Mouse (Mus musculus) embryonic fibroblast, embryonic 13.5 days (primary cell): ENCODE data around the gene Spag9. TPM values are rescaled to one million over a fixed set of nuclear protein-coding genes. Genes with fewer than 3 reads are reported as not detected.

Experiments
- H3K27ac ChIP-seq: 2 replicates; pipeline ENCODE4 v1.5.1; 2012; ENCODE audit warnings: low read length, control low read depth, inconsistent platforms; ENCODE audit not compliant: insufficient read depth
- H3K4me1 ChIP-seq: 2 replicates; pipeline ENCODE4 v1.6.1; 2011; ENCODE audit warnings: low read length; ENCODE audit not compliant: control insufficient read depth, insufficient read depth
- H3K4me3 ChIP-seq: 2 replicates; pipeline ENCODE4 v1.5.1; 2011; ENCODE audit warnings: mild to moderate bottlenecking, control low read depth, low read length; ENCODE audit not compliant: insufficient read depth
- CTCF ChIP-seq: IDR thresholded peaks from 2 replicates; pipeline ENCODE4 v1.5.1; 2011; ENCODE audit warnings: mild to moderate bottlenecking, control low read depth, low read length, moderate library complexity, borderline replicate concordance; ENCODE audit not compliant: insufficient read depth
- POLR2A ChIP-seq: IDR thresholded peaks from 2 replicates; pipeline ENCODE4 v1.6.1; 2011; ENCODE audit warnings: low read depth, mild to moderate bottlenecking, control low read depth, low read length, moderate library complexity
- polyA plus RNA-seq: library from polyadenylated mRNA; stranded (reverse); fragments of >200 nt; gene quantifications from 2 replicates; pipeline ENCODE4 v1.2.4, GENCODE M21; 2011; ENCODE audit warnings: low read depth; ENCODE audit not compliant: missing spikeins, insufficient read length

The Spag9 gene
- polyA plus RNA-seq, 1 experiment = 93.7 TPM

DNA sequence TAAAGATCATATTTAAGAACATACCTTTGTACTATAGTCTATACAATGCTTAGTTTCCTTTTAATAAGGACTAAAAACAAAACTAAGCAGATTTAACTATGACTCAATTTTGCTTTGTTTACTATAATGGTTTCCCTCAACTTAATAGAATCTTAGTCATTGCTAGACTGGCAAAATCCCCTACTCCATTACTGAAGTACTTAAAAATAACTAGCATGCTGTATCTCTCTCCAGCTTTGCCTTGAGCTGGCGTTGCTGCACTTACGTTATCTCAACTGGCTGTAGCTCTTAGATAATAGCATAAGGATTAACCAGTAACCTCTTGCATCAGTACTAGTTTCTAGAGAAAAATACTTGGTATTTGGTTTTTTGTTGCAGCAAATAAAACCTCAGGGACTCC is 117.9 kb downstream of the Spag9 start:
- Histone ChIP-seq H3K4me1 (no peaks in the 10 kb centered on the region), H3K27ac (no peak overlapping the region), H3K4me3 (no peak overlapping the region)
- TF ChIP-seq CTCF (no peak), POLR2A (no peak)

DNA sequence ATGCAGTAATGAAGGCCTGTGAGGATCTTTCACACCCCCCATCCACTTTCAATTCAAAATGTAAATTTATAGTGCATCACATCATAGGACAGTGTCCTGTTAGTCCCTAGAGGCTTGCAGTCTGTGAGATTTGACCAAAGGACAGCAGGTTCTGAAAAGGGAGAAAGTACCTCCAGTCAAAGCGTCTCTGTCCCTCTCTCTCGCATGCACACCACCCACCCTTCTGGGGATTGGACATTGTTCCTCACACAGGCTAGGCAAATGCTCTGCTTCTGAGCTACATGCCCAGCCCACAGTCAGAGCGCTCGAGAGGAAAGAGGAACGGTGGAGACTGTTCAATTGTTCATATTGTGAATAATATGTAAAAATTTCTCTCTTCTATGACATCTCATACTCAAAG is 119.5 kb downstream of the Spag9 start:
- H3K4me1 ChIP-seq = no peaks in the 10 kb centered on the region

DNA sequence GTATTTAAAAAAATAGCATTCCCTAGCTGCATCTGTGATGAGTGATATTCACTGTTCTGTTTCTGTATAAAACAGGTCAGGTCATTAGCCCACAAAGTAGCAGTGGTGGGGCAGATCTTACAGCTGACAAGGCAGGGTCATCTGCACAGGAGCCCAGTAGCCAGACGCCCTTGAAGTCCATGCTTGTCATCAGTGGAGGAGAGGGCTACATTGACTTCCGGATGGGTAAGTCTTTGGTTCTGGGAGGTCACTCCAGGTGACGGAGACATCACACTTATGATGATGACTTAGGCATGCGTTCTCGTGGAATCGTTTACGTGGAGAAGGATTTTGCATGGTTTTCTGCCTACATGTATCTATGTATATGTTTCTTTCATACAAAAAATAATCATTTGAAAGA is 120.8 kb downstream of the Spag9 start:
- no peak overlapping the region for H3K27ac ChIP-seq
- no peak for TF ChIP-seq CTCF
- no peak for TF ChIP-seq POLR2A
- H3K4me1 ChIP-seq = no peaks in the 10 kb centered on the region
- H3K4me3 ChIP-seq = no peak overlapping the region

More for the DNA sequence above, 119.5 kb downstream of the Spag9 start:
- H3K4me3 ChIP-seq = no peak overlapping the region
- TF ChIP-seq CTCF (no peak), POLR2A (no peak)
- no peak overlapping the region for H3K27ac ChIP-seq

DNA sequence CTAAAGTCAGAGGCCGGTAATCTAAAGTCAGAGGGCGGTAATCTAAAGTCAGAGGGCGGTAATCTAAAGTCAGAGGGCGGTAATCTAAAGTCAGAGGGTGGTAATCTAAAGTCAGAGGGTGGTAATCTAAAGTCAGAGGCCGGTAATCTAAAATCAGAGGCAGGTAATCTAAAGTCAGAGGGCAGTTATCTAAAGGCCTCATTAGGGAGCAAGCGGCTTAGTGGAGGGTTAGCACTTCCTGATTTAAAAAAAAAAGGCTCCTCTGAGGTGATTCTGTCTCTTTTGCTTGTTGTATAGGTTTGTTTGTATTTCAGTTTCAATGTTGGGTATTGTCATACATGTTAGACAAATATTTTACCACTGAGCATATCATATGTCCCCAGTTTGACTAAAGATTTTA is 121.9 kb downstream of the Spag9 start:
- TF ChIP-seq CTCF (no peak), POLR2A (no peak)
- H3K4me3 ChIP-seq = no peak overlapping the region
- H3K4me1 ChIP-seq = no peaks in the 10 kb centered on the region
- no peak overlapping the region for H3K27ac ChIP-seq

DNA sequence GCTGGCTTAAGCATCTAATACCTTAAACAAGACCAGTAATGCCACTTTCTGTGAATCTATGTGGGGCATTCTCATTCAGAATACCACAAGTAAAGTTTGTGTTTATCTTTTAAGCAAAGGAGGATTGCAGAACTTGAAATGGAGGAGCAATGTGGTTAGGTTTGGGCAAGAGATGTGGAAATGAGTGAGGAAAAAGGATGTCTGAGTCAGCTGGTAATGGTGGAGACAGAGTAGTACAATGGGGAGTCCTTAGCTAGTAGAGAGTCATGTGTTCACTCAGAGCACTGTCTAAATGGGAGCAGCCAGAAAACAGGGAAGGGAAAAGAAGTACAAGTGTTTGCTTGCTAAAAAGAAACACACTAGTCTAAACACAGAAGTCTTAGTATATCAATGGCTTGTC is 122.7 kb downstream of the Spag9 start:
- Histone ChIP-seq H3K4me1 (no peaks in the 10 kb centered on the region), H3K27ac (no peak overlapping the region), H3K4me3 (no peak overlapping the region)
- no peak for TF ChIP-seq CTCF
- no peak for TF ChIP-seq POLR2A

DNA sequence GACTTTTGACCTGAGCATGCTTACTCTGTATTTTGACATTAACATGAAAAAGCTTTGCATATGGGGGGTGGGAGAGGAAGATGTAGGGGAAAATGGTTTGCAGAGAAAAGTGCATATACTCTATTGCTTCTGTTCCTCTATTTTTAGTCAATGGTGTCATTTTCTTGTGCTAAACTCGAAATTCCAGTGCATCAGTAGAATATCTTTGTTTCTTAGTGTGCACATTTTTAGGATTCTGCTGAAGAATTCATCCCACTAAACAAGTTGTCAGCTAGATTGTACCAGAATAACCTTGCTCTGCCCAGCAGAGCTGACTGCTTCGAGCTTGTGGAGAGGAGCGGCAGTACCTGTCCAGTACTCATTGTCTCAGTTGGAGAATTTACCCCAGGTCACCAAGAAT is 124.8 kb downstream of the Spag9 start:
- Histone ChIP-seq H3K4me1 (no peaks in the 10 kb centered on the region), H3K27ac (peak overlapping the region; percentile 17; the same call in 1 of the 2 replicates), H3K4me3 (no peak overlapping the region)
- TF ChIP-seq POLR2A (no peak), CTCF (no peak)

DNA sequence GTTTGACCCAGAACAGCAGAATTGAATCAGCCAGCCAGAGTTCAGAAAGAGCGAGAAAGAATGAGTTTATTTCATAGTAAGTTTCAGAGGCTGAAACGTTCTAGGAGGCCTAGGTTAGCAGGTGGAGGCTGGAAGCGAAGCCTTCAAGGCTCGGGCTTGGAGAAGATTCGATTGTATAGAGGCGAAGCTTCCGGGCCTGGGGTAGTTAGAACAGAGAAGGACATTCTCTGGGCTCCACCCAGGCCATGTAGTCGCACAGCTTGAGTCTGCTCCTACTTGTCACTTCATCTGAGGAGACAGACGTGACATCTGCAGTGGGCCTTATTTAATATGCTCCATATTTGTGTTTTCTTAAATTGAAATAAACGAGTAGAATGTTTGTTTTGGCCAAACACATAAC is 125.6 kb downstream of the Spag9 start:
- no peak overlapping the region for H3K4me3 ChIP-seq
- TF ChIP-seq POLR2A (no peak), CTCF (no peak)
- no peaks in the 10 kb centered on the region for H3K4me1 ChIP-seq
- H3K27ac ChIP-seq = no peak overlapping the region; the same call in 1 of the 2 replicates

DNA sequence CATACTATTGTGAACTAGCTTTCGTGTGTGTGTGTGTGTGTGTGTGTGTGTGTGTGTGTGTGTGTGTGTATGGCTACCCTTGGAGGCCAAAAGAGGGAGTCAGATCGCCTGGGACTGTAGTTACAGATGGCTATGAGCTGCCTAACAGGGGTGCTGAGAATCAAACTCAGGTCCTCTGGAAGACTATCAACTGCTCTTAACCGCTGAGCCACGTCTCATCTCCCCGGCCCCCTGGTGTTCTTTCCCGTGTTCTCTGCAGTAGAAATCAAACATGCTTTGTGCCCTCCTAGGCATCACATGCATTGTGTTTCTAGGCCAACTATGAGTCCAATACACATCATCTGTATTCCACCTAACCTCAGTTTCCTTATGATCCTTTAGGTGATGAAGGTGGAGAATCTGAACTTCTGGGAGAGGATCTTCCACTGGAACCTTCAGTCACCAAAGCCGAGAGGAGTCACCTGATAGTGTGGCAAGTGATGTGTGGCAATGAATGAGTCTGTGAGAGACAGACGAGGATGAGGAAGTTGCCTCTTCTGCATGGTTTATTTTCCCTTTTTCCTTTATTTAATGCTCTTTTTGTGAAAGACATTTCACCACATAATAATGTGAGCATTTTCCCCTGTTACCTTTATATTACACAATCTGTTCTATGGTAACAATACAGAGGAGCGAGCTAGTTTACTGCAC is 126.6 kb downstream of the Spag9 start:
- Histone ChIP-seq H3K27ac (no peak overlapping the region), H3K4me1 (no peaks in the 10 kb centered on the region), H3K4me3 (no peak overlapping the region)
- no peak for TF ChIP-seq POLR2A

DNA sequence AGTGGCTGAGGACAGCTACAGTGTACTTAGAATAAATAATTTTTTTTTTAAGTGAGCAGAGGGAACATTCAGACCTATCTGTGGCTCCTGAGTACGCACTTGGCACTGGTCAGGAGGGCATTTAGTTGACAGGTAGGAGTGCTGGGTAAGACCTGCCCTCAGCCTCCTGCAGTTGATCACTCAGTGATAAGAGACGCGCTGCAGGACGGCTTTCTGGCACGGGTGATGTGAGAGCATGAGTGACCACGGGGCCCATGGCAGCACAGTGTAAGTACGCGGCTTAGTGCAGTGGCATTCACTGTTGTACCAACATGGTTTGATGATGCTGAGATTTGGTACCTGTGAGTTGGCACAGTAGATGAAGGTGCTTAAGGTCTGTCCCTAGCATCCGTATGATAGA is 130.8 kb downstream of the Spag9 start:
- no peaks in the 10 kb centered on the region for H3K4me1 ChIP-seq
- no peak for TF ChIP-seq CTCF
- TF ChIP-seq POLR2A = no peak
- H3K4me3 ChIP-seq = no peak overlapping the region
- H3K27ac ChIP-seq = no peak overlapping the region

DNA sequence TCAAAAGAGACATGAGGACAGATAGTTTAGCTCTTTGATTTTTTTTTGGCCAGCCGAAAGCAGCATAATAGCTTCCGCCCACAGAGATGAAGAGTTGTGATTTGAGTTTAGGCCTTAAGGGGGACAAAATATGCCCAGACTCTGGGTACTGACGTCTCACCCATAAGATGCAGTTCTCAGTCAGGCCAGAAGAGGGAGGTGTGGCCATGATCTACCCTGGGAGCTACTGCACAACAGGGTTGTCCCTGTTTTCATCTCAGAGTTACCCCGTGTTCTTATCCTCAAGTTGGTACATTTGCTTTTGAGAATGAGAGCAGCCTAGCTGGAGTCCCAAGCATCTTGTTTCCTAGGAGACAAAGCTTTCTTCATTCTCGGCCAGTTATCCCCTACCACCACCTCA is 132.1 kb downstream of the Spag9 start:
- TF ChIP-seq POLR2A = no peak
- peak; percentile 77; the same call in 1 of the 2 replicates for TF ChIP-seq CTCF
- no peak overlapping the region for H3K27ac ChIP-seq
- H3K4me3 ChIP-seq = no peak overlapping the region
- H3K4me1 ChIP-seq = no peaks in the 10 kb centered on the region
